Mouse (Mus musculus) lung, postnatal 0 days (tissue): ENCODE data around the gene Plekhm3.

Experiments
- CTCF ChIP-seq: IDR thresholded peaks from 2 replicates; pipeline ENCODE4 v1.5.1; 2016; ENCODE audit warnings: antibody characterized with exemption, mild to moderate bottlenecking
- EP300 ChIP-seq: IDR thresholded peaks from 2 replicates; pipeline ENCODE4 v1.6.1; 2016; ENCODE audit warnings: antibody characterized with exemption, mild to moderate bottlenecking, control low read depth

- TF ChIP-seq CTCF (no peak), EP300 (peak; percentile 79)
These were observed 102.6 kb downstream of the Plekhm3 start for GRCm38 (mm10) chr1:64853738-64854730.
